Mouse (Mus musculus) lung, embryonic 16.5 days (tissue): ENCODE results near the gene Gpr39. TPM values are rescaled to one million over a fixed set of nuclear protein-coding genes. Genes with fewer than 3 reads are reported as not detected.

Source experiments
- ATAC-seq: fragments of 200-750 bp; cut with Nextera tagmentation; 2 replicates; pipeline ENCODE4 v1.8.0; 2017; ENCODE audit warnings: low read depth, mild to moderate bottlenecking, moderate library complexity
- H3K27ac ChIP-seq: fragments of 300-500 bp; sonication (generic); 2 replicates; pipeline ENCODE4 v1.5.1; 2014; ENCODE audit warnings: mild to moderate bottlenecking, control low read depth, low read length
- H3K27me3 ChIP-seq: fragments of 300-500 bp; sonication (generic); 2 replicates; pipeline ENCODE4 v1.6.1; 2014; ENCODE audit warnings: low read depth, low read length, mixed read lengths; ENCODE audit not compliant: control insufficient read depth, insufficient read depth
- H3K36me3 ChIP-seq: fragments of 300-500 bp; sonication (generic); 2 replicates; pipeline ENCODE4 v1.6.1; 2014; ENCODE audit warnings: low read length; ENCODE audit not compliant: control insufficient read depth, insufficient read depth
- H3K4me1 ChIP-seq: fragments of 300-500 bp; sonication (generic); replicated peaks from 2 replicates; pipeline ENCODE4 v1.6.1; 2014; ENCODE audit warnings: low read length, mixed read lengths; ENCODE audit not compliant: control insufficient read depth, insufficient read depth
- H3K4me2 ChIP-seq: fragments of 300-500 bp; sonication (generic); 2 replicates; pipeline ENCODE4 v1.6.1; 2014; ENCODE audit warnings: low read depth, low read length, control low read depth
- H3K4me3 ChIP-seq: fragments of 300-500 bp; sonication (generic); 2 replicates; pipeline ENCODE4 v1.5.1; 2014; ENCODE audit warnings: mild to moderate bottlenecking, low read length, control low read depth
- H3K9ac ChIP-seq: fragments of 300-500 bp; sonication (generic); 2 replicates; pipeline ENCODE4 v1.6.1; 2014; ENCODE audit warnings: low read length, control low read depth
- H3K9me3 ChIP-seq: fragments of 300-500 bp; sonication (generic); 2 replicates; pipeline ENCODE4 v1.6.1; 2016; ENCODE audit warnings: low read length; ENCODE audit not compliant: control insufficient read depth
- WGBS: fragments of 180-500 bp; shearing (Covaris S2); extraction: QIAGEN DNeasy Blood & Tissue Kit; methylation state at CpG from one replicate; pipeline ENCODE4 v1.1.7; 2014; 5-methylcytosine and 5-hydroxymethylcytosine counted together
- polyA plus RNA-seq: library from polyadenylated mRNA; unstranded; fragments of >200 nt; fragmentation: Nextera tagmentation; extraction: Ambion mirVana; gene quantifications from 2 replicates; pipeline ENCODE4 v1.2.1, GENCODE M21; 2015

Gene Gpr39
- polyA plus RNA-seq, 1 experiment from 2014 or later, result 4.6 TPM

DNA sequence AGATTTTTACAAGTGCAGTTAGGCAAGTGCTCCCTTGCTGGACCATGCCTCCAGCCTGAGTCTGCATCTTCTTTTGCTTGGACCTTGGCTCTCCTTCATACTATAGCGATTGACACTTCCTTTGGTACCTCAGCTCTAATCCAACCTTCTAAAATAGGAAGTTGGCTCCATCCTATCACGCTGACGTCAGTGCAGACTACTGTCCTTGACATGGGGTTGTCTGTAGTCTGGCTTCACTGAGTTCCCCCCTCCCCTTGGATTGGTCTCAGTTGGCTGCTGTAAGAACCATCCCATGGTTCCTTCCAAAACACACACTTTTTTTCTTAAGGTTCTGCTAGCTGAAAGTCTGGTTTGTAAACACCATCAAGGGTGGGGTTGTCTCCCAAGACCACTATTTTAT, 7.6 kb downstream of the Gpr39 start:
- no peaks in the 10 kb centered on the region for H3K9me3 ChIP-seq
- H3K4me3 ChIP-seq, result no peak overlapping the region
- no peaks in the 10 kb centered on the region for H3K27me3 ChIP-seq
- H3K27ac ChIP-seq, result no peak overlapping the region
- no peak overlapping the region for H3K4me2 ChIP-seq
- H3K9ac ChIP-seq, result no peak overlapping the region
- WGBS, result 77% methylated on average over 3 of the region's 3 CpGs
- H3K4me1 ChIP-seq, result peaks cover 2% of the 10 kb centered on the region; the same call in 1 of the 2 replicates
- no peak for ATAC-seq
- H3K36me3 ChIP-seq, result no peaks in the 10 kb centered on the region

DNA sequence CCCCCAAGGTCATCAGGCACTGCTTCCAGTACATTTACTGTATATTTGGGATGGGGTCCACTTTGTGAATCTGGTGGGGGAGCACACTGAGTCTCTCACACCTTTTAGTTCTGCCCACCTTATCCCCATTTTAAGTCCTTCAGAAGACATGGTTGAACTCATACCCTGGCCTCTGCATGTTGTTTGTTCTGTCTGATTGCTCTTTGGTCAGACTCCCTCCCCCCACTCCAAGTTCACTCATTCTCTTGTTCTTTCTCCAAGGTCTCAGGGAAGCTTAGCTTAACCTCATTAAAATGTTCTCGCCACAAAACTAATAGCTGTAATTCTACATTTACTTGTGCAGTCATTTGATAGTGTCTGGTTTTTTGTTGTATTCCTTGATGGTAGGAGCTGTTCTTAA, 8.5 kb downstream of the Gpr39 start:
- WGBS, result 87% methylated on average over 1 of the region's 1 CpGs

DNA sequence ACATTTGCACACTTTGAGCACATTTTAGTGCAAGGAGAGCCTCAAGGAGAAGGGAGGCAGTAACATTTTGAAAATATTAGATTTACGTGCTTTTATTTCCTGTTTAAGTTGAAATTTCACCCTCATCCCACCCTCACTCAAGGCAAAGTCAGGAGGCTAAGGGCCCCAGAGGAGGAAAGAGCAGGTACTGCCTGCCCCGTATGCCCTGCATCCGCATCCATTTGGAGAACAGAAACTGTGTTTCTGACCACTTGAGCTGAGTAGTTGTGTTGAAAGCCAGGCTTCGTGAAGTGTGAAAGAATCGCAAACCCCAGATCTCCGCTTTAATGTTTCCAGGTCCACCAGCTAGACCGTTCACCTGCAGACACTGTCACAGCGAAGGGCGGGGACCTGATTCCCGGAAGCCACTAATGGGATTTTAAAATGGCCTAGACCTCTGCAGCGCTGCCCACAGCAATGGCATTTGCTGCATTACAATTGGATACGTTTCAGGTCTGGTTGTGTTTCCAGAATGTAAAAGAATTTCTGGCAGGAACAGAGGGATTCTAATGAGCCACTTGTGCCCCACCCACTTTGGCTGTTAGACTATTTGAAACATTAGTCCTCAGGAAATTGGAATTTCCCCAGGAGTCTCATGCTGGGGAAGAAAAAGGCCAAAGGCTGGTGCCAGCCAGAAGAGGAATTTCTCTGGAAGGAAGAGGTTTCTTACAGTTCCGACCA, 11.1 kb downstream of the Gpr39 start:
- Histone ChIP-seq H3K27ac (peak overlapping the region; percentile 32), H3K9ac (no peak overlapping the region), H3K27me3 (no peaks in the 10 kb centered on the region; the same call in 1 of the 2 replicates), H3K4me3 (no peak overlapping the region), H3K4me2 (peak overlapping the region; percentile 32), H3K36me3 (no peaks in the 10 kb centered on the region), H3K9me3 (no peaks in the 10 kb centered on the region), H3K4me1 (peaks cover 2% of the 10 kb centered on the region; the same call in 1 of the 2 replicates)
- 56% methylated on average over 13 of the region's 13 CpGs for WGBS
- peak; percentile 59 for ATAC-seq

More for the DNA sequence above, 8.5 kb downstream of the Gpr39 start:
- H3K4me3 ChIP-seq, result no peak overlapping the region
- H3K4me1 ChIP-seq, result peaks cover 2% of the 10 kb centered on the region; the same call in 1 of the 2 replicates
- H3K36me3 ChIP-seq, result no peaks in the 10 kb centered on the region
- H3K27ac ChIP-seq, result no peak overlapping the region
- H3K9me3 ChIP-seq, result no peaks in the 10 kb centered on the region
- no peak overlapping the region for H3K9ac ChIP-seq
- no peak overlapping the region for H3K4me2 ChIP-seq
- no peaks in the 10 kb centered on the region for H3K27me3 ChIP-seq
- no peak for ATAC-seq

DNA sequence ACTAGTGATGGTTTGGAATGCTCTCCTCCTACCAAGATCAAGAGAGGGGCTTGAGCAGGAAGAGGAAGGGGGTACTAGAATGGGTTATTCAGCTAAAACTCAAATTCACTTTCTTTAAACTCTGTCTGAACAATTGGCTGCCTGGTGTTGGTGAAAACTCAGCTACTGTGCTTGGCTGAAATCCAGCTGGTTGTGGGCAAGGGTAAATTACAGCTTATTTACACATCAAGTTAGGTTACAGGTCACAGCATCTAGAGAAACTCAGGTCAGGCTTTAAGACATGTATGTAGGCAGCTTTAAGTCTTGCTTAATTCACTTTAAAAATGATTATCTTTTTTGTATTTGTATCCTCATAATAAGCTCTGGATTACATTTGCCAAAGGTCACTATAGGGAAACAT, 16.7 kb downstream of the Gpr39 start:
- Histone ChIP-seq H3K27ac (no peak overlapping the region), H3K4me2 (no peak overlapping the region), H3K4me3 (no peak overlapping the region), H3K9ac (no peak overlapping the region), H3K9me3 (no peaks in the 10 kb centered on the region), H3K27me3 (no peaks in the 10 kb centered on the region; the same call in 1 of the 2 replicates), H3K36me3 (no peaks in the 10 kb centered on the region), H3K4me1 (no peaks in the 10 kb centered on the region)
- ATAC-seq, result no peak

DNA sequence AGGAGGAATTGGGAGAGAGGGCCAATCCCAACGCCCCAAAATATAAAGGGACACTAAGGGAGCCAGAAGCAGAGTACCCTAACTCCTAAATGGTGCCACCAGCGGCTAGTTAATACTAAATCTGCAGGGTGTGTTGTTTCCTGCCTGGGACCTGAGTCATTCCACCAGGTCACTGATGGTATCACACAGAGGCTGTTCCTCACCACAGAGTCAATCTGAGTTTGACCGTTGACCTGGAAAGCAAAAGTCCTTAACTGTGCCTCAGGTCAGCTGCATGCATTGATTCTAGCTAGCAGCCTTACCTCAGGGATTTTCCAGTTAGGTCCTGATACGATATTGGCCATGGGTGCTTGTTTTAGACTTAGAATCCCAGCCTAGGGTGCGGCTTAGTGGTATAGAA, 17.5 kb downstream of the Gpr39 start:
- no peak for ATAC-seq
- Histone ChIP-seq H3K27ac (no peak overlapping the region), H3K36me3 (no peaks in the 10 kb centered on the region), H3K27me3 (no peaks in the 10 kb centered on the region; the same call in 1 of the 2 replicates), H3K4me1 (no peaks in the 10 kb centered on the region), H3K4me2 (no peak overlapping the region), H3K9me3 (no peaks in the 10 kb centered on the region), H3K4me3 (no peak overlapping the region), H3K9ac (no peak overlapping the region)
- WGBS, result 74% methylated on average over 5 of the region's 5 CpGs

DNA sequence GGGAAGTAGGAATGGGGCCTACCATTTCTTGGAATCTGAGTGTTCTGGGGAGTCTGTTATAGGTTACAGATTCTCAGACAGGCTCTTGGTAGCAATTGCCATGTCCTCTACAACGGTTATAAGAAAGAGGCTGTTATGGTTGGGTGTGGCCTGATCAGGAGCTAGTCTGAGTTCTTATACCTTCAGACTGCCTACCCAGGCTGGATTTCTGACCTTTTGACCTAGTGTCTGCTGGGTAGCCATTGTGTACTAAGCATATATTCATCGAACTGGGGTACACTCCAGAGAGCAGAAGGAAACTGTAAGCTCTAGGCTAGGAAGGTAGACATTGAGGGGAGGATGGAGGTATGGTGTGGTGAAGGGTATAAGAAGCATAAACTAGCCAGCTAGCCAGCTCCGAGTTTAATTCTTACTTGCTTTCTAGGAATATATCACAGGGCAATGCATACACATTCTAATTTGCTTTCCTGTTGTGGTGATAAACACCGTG, 24.4 kb downstream of the Gpr39 start:
- no peak overlapping the region for H3K4me3 ChIP-seq
- H3K4me2 ChIP-seq, result no peak overlapping the region
- H3K4me1 ChIP-seq, result no peaks in the 10 kb centered on the region; the same call in 1 of the 2 replicates
- H3K27me3 ChIP-seq, result no peaks in the 10 kb centered on the region
- H3K36me3 ChIP-seq, result no peaks in the 10 kb centered on the region
- H3K9ac ChIP-seq, result no peak overlapping the region
- no peak overlapping the region for H3K27ac ChIP-seq
- 77% methylated on average over 4 of the region's 4 CpGs for WGBS
- no peaks in the 10 kb centered on the region for H3K9me3 ChIP-seq
- no peak for ATAC-seq

DNA sequence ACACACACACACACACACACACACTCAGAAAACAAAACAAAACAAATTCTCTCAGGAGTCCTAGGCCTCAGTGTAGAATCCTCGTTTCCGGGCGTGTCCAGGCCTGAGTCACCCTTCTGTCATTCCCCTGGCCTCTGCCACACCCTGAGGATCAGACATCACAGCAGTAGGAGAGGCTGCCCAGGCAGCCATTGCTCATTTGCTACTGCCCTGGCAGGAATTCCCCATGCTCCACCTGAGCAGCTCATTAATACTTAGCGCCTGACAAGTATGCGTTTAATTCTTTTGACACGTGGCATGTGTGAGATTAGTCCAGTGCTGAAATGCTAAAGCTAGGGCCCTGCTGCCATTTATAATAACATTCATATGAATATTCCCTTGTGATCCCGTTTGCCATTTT, 25.0 kb downstream of the Gpr39 start:
- WGBS, result 58% methylated on average over 7 of the region's 7 CpGs
- Histone ChIP-seq H3K27ac (no peak overlapping the region), H3K4me2 (no peak overlapping the region), H3K4me1 (no peaks in the 10 kb centered on the region; the same call in 1 of the 2 replicates), H3K9ac (no peak overlapping the region), H3K36me3 (no peaks in the 10 kb centered on the region), H3K9me3 (no peaks in the 10 kb centered on the region), H3K4me3 (no peak overlapping the region), H3K27me3 (no peaks in the 10 kb centered on the region)
- no peak for ATAC-seq

DNA sequence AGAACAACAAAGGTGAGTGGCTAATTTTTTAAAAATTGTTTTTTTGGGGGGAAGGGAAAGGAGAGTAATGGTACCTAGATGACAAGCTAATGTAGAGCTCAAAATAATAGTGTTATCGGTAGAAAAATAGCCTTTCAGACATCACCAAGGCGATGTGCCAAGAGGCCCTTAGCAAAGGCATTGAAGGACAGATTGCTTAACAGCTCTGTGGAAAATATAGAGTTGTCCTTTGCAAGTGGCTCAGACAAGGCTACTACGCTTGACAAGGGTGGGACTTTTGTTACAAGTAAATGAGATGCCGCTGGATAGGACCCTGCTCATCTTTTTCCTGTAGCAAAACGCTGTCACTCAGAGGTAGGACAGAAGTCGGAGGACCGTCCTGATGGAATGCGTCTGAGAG, 25.5 kb downstream of the Gpr39 start:
- WGBS, result 59% methylated on average over 8 of the region's 8 CpGs
- 0 out of 2 replicates have a peak, but pooled peaks have one; percentile 31 for ATAC-seq

DNA sequence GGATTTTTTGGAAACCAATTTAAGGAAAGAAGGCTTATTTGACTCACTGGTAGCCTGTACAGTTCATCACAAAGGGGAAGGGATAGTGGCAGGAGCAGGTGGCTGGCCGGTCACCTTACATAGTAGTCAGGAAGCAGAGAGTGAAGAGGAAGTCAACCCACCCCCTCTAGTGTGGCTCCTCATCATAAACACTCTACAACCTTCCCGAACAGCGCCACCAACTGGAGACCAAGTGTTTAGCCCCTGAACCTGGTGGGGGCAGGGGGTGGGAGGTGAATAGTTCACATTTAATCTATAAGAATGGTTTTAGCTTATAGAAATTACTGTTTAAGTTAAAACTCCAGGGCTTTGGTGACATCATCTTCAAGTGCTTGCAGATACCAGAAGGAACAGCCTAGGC, 28.6 kb downstream of the Gpr39 start:
- H3K4me1 ChIP-seq, result no peaks in the 10 kb centered on the region; the same call in 1 of the 2 replicates
- no peak overlapping the region for H3K4me3 ChIP-seq
- no peak overlapping the region for H3K9ac ChIP-seq
- H3K27ac ChIP-seq, result no peak overlapping the region
- H3K4me2 ChIP-seq, result no peak overlapping the region
- H3K27me3 ChIP-seq, result no peaks in the 10 kb centered on the region
- no peak for ATAC-seq
- 64% methylated on average over 3 of the region's 3 CpGs for WGBS
- H3K9me3 ChIP-seq, result no peaks in the 10 kb centered on the region
- no peaks in the 10 kb centered on the region for H3K36me3 ChIP-seq

More for the DNA sequence above, 25.5 kb downstream of the Gpr39 start:
- Histone ChIP-seq H3K27ac (no peak overlapping the region), H3K4me2 (no peak overlapping the region), H3K9me3 (no peaks in the 10 kb centered on the region), H3K36me3 (no peaks in the 10 kb centered on the region), H3K9ac (no peak overlapping the region), H3K27me3 (no peaks in the 10 kb centered on the region), H3K4me1 (no peaks in the 10 kb centered on the region; the same call in 1 of the 2 replicates), H3K4me3 (no peak overlapping the region)
